Mouse (Mus musculus): ENCODE measurements around the gene Olfr610.

- TF ChIP-seq POLR2A (IDR thresholded peaks at IDR 0.05; ENCODE audit: insufficient read depth, low read length) (no peak), CTCF (IDR thresholded peaks at IDR 0.05; ENCODE audit: low read depth, low read length) (no peak)
Measured at GRCm38 (mm10) chr7:103512022-103512421, at the start of gene Olfr610.

All from ES-Bruce4 (cell line).